Mouse (Mus musculus) kidney, postnatal 14 days (tissue): ENCODE results near the gene Smim20.

Experiments used
- DNase-seq: peaks from one replicate; pipeline ENCODE4 v3.0.0; 2022; ENCODE audit warnings: mixed read lengths

The Smim20 gene

DNA sequence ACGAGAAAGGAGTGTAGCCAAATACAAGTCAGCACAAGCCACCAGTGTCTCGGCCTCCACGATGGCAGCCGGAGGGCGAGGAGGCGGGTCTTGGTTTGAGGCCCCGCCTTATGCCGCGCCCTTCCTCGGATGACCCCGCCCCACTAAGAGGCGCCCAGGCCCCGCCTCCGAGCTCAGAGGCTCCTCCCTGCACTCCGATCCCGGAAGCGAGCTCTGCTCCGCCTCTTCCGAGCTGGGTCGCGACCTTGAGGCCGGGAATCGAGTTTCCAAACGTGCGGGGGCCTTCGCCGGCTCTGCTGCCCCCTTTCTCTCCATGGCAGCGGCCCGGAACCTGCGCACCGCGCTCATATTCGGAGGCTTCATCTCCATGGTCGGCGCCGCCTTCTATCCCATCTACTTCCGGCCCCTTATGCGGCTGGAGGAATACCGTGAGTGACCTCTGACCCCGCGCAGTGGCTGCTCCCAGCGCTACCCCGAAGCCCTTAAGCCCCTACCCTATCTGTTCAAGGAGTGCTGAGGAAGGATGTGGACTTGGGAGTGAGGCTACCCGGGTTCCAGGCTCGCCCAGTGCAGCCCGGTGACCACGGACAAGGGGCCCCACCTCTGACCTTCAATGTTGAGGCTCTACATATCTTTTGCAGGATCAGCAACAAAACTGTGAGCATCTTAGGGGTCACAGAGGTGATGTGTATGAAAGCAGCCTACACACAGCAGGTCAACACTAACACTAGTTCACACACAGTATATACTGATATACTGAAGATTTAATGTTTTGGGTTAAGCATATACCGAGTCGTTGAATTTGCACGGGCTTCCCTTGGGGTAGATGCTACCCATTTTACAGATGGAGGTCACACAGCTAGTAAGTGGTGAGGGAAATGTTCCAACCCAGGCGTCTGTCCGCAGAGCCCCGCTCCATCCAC, at the start of gene Smim20:
Gene Smim20, plus strand, starts transcription at position 153 of the 923 bp plus-strand sequence.
- DNase-seq: peak; percentile 90

DNA sequence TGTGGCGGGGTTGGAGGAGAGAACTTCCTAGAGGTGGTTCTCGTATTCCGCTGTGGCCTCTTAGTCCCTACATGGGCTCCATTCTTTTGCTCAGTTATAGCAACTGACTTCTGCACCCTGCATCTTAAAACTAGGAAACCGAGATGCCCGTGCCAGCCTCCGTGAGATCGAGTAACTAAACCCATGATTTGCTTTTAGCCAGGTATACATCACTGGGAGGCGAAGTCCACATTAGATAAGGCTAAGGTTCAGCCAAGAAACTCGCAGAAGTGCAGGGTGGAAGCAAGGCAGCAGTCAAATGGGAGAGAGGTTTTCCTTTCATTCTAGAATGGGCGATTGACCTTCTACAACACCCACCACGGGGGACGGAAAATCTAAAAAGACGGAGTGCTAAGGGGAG, 41.4 kb upstream of the Smim20 start:
- DNase-seq: no peak

DNA sequence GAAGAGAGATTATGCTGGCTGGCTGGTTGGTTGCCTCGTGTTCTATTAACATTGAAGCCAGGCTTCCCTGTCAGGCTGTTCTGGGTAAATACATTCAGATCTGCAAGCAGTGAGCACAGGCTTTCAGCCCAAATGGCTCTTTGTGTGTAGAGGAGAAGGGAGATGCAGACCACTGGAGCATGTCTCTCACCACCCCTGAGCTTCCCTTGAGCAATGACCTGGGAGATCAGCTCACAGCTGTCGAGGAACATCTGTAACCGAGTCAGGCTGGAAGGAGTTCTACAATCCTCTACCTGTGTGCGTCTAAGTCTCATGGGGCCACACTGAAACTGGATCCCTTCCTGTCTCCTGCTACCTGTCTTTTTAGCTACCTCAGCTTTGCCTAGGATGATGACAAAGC, 36.3 kb upstream of the Smim20 start:
- DNase-seq: no peak

DNA sequence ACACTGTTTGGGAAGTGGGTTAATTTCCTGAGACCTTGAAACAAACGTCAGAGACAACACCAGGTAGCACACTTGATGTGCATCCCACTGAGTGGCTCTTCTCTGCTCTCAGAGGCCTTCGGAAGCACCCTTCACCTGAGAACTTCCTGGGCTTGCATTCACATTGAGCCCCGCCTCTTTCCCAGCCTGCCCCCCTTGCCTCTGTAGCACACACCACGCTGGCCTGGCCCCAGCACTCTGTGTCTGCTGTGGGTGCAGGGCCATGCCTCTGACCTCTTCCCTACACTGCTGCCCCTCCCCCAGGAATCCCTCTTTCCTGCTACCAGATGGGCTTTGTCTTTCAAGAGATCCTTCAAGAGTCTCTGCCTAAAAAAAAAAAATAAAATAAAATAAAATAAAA, 31.3 kb upstream of the Smim20 start:
- DNase-seq: no peak

DNA sequence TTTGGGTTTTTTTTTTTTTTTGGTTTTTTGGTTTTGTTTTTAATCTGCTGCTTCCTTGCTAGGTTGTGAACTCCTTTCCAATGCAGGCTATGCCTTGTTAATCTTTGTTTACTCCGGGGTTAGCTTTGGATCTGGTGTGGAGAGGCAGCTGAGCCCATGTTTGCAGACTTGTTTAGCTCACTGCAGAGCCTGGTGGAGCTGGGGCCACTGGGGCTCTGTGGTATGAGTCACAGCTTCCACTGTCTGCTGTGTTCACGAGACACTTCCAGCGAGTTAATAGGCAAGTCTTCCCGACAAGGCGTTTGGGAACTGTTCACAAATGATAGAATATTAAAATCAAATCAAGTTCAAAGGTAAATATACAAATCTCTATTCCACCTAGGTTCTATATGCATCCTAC, 30.7 kb upstream of the Smim20 start:
- DNase-seq: no peak

DNA sequence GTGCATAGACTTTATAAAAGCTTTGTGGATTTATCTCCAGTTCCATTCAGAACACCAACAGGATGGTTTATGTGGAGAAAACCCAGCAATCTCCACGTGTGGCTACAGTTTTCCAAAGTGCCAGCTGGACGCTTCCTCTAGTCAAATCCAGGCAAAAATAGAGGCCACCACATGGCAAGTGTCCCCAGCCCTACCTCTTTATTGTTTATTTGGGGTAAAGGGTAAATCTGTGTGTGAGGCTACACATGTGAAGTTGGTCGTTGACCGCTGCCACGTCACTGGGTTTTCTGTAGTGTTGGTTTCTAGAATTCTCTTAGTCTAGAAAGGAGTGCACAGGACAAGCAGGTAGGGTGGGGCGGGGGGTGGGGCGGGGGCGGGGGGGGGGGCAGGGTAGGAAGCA, 30.1 kb upstream of the Smim20 start:
- DNase-seq: no peak

DNA sequence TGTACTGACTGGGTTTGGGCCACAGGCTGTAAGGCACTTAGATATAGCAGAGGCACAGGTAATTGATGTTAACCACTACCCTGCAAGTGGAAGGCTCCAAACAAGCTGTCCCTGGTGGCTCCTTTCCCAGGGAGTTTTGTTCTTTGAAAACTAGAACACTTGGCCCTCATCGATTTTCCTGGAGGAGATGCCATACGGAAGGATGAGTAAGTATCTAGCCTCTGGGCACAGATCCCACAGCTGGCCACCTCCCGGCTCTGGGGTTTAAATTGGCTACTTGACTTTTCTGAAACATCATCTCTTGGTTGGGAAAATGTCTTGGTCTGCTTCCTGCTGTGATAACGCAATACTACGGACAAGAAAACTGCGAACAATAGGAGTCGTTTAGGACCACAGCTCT, 28.1 kb upstream of the Smim20 start:
- DNase-seq: no peak

DNA sequence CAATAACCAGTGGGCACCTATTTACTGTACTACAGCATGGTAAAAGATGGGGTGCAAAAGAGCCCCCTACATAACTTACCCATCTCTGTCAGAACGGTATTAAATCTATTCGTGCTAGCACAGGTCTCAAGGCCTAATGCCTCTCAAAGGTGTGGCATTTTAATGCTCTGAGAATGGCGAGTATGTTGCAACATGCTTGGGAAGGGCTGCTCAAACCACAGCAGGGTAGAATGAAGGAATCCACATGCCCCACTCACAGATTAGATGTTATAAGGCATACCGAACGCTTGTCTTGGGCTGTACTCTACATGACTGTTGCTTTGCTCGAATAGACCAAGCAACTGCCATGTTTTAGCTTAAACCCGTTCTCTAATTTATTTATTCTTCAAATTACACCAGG, 27.7 kb upstream of the Smim20 start:
- no peak for DNase-seq

DNA sequence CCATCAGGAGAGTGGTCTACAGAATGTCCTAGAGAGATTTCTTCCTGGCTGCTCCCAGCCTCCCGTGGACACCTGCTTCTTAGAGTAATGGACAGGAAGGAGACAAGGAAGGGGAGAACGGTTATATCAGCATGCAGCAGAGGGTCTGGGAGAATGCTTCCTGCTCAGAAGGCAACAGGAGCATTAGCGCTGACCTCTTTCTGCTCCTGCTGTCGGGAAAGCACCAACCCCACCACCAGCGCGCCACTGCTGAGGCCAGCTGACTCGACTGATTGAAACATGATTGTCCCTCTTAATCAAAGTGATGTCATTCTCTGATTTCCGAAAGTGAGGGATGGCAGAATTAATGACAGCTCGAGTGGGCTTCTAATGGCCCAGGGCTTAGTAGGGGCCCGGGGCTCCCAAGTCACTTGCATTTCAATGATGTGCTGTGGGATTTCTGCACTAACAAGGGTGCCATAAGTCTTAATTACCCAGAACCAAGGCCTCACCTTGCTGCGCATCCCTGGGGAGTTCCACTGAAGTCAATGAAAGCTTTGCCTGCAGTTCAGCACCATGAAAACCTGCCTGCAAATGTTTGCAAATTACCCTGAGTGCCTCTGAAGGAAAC, 26.9 kb upstream of the Smim20 start:
- no peak for DNase-seq

DNA sequence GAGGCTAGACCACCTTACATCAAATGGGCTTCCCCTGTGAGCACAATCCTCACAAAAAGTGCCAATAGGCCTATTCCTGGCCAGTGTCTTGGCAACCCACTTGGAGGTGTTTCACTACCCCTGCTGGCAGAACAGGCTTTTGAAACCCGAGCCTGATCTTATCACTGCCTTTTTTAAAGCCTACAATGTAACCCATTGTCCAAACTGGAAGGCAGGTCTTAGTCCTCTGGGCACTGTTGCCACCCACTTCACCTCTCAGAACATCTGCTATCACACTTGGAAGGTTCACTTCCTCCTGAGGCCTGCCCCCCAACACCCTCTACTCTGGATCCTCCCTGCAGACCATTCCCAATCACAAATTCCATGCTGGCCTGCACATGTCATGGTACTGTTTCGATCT, 25.8 kb upstream of the Smim20 start:
- DNase-seq: no peak

DNA sequence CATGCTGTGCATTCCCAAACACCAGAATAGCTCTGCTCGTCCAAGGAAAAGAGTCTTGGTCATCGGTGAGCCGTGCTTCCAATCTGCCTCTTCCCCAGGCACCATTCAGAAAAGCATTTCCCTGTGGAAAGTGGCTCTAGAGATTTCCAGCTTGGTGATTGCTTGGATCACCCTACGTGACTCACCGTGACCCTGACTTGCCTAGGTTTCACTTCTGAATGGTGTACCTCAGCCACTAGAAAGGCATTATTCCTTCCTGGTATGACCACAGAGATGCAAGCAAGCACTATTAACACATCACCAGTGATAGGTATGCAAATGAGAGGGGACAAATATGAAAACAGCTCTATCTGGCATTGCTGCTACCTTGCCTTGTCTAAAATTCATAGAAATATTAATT, 24.9 kb upstream of the Smim20 start:
- no peak for DNase-seq

DNA sequence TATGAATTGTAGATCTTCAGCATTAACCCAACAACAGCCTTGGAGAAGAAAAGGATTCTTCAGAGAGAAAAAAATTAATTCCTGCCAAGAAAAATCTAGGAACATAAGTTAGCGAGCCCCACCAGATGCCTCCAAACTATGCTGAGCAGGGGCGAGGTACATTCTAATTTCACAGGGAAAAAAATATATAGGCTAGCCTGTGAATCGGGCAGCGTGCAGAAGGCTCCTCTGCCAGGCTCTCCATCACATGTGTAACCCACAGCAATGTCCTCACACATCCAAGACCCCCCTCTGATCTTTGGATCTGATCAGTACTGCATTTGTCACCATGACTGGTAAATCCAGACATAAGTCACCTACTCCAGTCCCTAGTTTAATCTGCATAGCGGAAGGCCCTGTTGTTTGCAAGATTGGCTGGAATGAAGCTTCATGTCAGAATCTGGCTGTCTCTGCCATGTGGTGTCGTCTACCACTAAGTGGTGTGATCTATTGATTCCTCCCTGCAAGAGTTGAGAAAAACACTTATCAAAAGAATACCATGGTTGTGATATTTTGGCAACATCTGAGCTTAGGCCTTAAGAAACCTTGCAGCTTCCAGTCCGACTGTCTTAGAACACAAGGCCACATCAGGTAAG, 23.9 kb upstream of the Smim20 start:
- no peak for DNase-seq

DNA sequence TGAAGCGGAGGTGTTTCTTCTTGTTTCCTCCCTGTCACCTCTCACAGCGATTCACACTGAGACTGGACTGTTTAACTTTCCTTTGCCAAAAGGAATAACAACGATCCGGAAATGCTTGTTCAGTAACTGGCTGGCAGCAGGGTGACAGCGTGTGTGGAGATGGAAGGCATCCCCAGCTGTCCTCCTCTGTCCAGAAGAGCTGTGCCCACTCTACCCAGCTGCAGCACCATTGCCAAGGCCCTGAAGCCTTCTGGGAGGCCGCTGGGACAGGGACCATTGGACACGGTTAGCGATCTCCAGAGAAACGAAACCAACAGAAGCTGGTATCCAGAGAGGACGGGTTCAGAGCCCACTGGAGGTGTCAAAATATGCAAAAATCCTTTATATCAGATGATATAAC, 22.9 kb upstream of the Smim20 start:
- DNase-seq: no peak

DNA sequence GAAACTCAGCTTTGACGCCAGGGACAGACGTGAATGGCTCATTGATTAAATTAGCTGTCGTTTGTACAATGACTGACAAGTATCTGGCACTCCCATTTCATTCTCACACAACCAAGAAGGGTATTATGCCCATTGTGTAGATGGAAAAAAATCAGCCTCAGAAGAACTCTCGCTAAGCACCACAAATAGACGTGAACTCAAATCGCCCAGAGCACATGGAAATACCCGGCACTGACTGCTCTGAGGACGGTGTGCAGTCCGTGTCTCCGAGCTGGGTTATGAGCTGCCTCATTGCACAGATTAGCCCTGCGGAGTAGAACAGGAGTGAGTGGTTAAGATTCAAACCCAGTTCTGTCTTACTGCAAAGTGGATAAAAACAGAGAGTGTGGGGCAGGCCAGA, 18.4 kb upstream of the Smim20 start:
- no peak for DNase-seq

DNA sequence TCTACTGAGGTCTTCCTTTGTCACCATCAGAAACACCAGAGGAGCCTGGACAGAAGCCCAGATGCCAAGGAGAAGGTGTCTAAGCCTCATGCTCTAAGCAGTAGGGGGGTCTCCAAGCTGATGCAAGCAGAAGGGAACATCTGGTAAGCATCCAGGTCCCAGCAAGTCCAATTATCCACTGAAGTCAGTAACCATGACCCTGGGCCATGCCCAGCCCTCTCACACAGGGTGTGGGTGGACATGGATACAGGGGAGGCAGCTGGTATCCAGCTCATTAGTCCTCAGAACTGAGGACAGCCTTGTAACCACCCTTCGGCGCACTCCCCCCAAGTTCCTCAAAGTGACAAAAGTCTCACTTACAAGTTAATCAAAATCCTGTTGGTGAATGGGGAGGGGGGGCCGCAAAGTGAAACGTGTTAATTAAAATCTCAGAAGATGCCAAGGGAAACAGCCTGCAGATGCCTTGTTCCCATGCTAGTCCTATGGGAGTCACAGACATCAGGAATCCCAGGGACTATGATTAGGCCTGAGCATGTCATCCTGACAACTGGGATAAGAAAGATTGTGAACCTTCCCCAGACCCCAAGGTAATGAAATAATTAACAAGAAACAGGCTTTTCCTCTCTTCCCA, 17.3 kb upstream of the Smim20 start:
- no peak for DNase-seq

DNA sequence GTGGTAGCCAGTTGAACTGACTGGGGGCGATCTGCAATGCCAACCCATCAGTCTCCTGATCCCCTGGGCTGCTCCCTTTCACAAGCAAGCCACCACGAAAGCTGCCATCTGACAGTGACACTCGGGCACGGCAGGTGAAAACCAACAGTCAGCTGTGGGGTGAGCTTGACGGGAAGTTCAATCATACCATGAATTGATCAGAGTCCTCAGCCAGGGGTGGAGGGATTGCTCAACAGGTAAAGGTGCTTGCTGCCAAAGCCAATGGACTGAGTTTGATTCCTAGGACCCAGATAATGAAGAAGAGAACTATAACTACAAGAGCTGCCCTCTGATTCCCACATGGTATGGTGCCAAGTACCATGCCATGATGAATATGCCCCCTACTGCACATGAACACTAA, 12.7 kb upstream of the Smim20 start:
- no peak for DNase-seq

DNA sequence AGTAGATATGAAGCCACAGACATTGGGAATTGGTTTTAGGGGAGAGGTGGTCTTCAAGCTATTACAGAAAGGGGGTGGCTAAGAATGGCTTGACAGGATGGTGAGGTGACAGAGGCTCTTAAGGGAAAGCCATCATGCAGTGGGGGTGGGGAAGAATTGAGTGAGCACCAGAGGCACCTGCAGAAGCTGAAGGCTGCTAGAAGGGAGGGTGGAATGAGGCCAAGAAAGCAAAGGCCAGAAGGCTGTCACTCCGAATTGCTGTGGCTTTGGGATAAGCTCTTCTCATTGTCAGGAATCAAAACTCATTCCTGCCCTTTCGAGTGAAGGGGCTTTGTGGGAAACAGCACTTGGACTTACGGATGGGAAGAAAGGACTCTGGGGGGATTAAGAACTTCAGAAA, 12.1 kb upstream of the Smim20 start:
- no peak for DNase-seq

DNA sequence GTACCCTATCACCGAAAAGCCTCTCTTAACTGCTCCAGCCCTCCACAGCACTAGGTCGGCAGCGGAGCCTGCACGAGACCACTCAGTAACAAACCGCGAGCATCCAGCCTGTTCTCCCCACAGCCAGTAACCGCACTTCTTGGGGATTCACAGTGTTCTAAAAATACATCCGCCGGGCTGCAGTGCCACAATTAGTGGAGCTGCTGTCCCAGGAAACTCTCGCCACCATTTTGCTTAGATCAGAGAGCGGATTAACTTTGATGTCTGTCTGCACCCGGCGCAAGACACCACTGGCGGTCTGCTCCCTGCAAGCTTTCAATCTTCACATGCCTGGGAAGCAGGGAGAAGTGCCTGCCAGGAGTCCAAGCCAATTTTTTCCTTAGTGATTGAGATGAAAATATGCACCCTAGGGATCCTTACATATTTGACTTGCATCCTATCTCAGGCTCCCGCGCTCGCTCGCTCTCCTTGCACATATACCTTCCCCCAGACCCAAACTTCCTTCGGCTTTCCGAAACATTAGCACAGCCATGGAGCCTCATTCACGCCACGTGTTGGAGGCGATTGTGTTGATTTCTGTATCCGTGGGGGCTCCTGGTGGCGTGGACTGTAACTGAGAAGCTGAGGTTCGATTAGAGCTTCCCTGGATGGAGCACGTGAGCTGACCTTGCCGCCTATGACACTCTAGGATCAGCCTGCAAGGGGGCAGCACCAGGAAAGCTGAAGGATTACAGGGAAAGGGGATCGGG, 8.7 kb upstream of the Smim20 start:
- DNase-seq: peak; percentile 22

DNA sequence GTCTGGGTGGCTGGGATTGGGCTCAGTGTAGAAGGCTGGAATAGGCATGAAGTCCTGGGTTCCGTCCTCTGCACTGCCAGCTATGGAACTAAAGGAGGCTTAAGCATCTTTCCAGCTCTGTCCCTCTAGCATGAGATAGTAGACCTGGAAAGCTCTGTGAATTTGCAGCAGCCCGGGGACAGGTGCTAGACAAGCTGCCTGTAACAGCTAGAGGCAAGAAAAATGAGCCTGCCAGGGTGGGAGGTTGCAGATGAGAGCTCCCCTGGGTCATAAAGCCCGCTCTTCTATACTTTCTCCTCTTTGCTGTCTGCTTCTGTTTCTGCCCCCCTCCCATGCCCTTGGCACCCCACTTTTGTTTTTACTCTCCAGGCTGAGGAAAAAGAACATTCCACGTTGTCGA, 7.0 kb upstream of the Smim20 start:
- DNase-seq: no peak

DNA sequence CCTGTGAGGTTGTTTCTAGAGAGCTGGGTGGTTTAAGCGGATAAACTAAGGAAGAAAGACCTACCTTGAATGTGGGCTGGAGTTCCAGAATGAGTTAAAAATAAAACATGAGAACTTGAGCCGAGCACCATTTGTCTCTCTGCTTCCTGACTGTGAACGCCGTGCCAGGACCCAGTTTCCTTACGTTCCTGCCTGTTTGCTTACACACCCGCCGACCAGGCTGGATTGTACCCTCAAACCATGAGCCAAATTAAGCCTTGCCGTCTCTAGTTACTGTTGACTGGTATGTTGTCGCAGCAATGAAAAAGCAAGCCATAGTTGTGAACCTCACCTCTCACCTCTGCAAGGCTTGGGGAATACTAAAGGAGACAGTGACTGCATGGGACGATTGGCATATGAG, 4.9 kb upstream of the Smim20 start:
- DNase-seq: no peak

DNA sequence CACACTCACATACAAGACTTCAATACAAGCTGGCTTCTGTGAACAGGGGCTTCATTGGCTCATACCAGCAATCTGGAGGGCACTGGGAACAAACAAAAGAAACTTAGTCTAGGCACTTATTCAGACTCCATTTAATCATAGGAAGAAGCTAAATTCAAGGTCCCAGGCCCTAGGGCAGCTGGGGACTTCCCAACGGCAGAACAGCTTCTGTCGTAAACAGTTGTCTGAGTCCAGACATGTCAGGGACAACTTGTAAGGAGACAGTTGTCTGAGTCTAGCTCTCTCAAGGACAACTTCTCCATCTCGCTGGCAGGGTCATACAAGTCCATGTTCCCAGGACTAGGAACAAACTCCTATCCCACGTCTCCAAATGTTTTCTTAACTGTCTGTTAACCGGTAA, 2.8 kb upstream of the Smim20 start:
- DNase-seq: no peak

DNA sequence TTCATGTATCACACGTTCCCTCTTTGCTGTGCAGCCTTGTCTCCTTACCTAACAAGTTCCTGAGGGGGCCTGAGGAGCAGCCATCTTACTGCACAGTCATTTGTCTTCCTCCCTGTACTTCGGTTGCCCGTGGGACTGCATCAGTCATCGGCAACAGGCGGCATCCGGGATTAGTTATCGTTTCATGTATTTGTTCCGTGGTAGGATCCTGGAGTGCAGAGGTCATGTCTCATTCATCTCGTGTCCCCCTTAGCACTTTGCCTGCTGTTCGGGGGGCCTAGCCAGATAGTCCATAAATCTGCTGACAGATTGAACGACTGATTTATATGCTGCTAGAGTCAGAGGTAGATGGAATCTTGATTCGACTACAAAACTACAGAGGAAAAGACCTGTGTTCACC, 1.1 kb upstream of the Smim20 start:
- DNase-seq: no peak

DNA sequence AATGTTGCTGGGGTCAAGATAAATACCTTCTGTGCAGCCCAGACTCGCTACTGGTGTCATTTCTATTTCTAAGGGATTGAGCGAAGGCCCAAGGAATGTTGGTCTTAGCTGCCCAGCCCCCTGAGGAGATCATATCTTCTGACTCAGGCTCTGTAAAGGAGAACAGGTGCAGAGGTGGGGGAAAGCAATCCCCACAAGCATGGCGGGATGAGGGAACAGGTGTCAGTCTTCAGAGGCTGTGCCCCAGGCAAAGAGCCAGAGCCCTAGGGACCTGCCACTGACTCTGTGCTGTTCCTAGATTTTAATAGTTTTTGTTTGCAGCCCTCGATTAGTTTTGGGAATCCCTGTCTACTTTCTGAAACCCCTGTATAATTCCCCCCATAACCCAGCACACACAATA, 702 bp upstream of the Smim20 start:
- DNase-seq: no peak
